Mouse (Mus musculus): Measurements from ENCODE around the gene Cog2.
A peak's percentile ranks its signal among the peaks of the same experiment; 100 is the strongest.

Cog2 gene

DNA sequence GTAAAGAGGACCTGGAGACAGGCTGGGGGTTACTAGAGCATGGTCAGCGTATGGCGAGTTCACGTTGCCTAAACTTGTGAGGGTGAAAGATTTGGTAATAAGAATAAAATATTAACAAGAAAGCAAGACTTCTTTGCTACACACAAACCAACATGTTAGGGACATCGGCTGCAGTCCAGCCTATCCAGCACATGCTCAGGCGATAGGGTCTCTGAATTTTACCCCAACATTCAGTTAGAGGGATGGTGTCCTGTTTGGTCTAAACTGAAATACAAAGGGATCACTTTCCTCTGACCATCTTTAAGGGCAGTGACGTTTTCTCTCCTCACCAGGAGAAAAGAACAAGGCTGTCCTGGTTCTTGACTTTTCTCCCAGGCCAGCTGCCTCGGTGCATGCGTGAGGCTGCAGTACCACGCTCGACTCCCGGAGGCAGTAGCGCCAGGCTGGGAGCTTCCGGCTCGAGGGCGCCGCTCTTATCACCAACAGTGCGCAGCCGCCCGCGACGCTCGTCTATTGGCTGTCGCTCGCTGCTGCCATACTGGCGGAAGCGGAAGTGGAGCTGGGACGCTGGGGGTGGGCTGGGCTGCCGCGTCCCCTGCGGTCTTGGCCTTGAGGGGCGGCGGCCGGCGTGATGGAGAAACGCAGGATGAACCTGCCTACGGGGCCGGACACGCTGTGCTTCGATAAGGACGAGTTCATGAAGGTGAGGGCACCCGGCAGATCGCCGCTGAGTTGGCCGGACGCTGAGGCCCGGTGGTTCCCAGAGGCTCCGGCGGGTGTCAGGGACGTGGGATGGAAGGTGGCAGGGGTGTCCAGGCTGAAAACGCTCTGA lies at the start of gene Cog2:
Gene Cog2 (plus strand): TSS at position 519 of the 832 bp plus-strand sequence.
- DNase-seq (ENCODE audit: inconsistent ontology term): peak; percentile 92

DNA sequence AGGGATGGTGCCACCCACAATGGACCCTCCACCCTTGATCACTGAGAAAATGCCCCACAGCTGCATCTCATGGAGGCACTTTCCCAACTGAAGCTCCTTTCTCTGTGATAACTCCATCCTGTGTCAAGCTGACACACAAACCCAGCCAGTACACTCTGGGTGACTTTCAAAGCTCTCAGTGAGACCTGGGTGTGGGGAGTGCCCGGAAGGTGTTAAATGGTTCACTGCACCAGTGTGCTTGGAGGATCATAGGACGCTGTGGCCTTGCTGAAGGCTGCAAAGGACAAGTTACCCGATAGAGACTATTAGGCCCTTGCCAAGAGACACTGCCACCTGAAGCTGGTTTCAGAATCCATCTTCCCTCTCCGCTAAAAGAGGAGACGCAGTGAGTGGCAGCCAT lies 44.9 kb upstream of the Cog2 start:
- DNase-seq (ENCODE audit: inconsistent ontology term): no peak

DNA sequence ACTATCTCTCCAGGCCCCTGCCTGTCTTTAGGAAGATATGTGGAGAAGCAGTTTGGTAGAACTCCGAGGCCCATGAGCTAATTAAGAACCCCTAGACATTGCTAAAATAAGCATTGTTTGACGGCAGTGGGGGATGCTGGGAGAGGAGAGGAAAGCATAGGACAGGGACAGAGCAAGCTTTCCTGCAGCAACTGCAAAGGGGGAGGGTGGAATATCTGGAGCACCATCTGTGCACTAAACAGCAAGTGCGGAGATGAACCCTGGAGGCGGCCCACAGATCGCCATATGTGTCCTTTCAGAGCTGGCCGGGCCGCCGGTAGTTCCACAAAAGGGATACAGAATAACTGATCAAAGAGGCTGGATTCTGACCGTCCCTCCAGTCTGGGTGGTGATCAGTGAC lies 43.9 kb upstream of the Cog2 start:
- no peak for DNase-seq (ENCODE audit: inconsistent ontology term)

DNA sequence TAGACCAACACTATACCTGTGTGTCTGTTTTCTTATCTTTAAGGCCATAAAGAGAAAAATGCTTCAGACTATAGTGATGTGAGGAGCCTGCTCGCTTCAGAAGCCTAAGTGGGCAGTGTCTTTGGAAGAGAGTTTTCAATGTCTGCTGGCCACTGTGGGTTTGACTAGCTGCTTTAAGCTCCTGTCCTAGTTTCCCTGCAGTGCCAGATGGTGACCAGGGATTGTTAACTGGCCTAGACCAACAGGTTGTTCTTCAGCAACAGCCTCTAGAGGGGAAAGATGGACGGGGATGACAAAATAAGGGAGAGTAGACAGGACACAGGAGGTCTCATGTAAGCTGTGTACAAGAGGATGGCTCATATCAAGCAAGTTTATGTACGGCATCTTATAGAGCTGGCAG lies 41.3 kb upstream of the Cog2 start:
- DNase-seq (ENCODE audit: inconsistent ontology term): no peak

DNA sequence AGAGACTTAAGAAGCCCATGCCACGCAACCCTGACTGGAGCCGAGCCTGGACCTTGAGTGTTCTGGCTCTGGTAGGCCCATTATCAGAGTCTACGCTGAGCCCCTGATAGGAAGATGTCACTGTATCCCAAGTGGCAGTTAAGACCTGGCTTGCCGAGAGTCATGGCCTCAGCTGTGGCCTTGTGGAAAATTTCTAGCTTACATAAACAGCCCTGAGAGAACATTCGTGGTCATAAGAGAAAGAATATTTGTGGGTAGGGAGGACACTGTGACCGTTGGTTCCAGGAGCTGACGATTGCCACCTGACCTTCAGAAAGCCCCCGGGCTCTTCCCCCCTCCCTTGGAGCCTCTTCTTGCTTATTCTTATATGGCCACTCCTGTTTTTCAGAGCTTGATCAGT lies 40.2 kb upstream of the Cog2 start:
- DNase-seq (ENCODE audit: inconsistent ontology term): no peak

DNA sequence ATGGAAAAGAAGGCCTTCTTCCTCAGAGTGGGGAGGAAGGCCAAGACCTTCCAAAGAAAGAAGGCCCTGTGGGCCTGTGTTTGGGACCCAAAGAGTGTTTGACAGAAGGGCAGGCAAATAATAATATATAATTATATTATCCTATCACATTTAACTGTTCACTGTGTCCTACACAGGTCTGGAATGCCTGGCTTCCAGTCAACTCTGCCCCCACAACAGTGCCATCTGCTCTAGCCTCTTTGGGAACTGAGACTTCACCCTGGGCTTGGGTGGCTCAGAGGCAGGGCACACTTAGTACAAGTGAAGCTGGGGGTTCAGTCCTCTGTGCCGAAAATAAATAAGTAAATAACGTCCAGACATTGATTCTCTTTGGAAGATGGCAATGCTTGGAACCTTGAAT lies 37.8 kb upstream of the Cog2 start:
- no peak for DNase-seq (ENCODE audit: inconsistent ontology term)

DNA sequence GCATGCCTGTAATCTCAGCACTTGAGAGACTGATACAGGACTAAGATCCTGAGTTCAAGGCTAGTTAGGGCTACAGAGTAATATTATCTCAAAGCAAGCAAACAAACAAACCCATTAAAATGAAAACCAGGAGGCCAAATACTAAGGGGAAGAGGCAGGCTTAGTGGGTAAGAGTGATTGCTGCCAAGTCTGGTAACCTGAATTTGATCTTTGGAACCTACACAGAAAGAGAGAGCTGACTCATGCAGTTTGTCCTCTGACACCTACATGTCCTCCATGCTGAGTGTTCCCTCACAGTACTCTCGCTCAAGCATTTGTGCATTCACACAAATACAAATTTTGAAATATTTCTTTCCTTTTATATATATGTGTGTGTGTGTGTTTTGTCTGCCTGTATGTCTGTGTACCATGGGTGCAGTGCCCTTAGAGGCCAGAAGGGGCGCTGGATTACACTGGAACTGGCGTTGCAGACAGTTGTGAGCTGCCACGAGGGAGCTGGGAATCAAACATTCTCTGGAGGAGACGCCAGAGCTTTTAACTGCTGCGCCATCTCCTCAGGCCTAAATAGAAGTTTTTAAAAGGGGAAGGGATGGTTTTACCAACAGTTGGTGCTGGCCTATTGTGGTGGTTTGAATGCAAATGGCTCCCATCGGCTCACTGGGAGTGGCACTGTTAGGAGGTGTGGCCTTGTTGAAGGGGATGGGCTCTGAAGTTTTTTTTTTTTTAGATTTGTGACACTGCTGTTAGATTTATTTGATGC lies 37.0 kb upstream of the Cog2 start:
- DNase-seq (ENCODE audit: inconsistent ontology term): no peak

DNA sequence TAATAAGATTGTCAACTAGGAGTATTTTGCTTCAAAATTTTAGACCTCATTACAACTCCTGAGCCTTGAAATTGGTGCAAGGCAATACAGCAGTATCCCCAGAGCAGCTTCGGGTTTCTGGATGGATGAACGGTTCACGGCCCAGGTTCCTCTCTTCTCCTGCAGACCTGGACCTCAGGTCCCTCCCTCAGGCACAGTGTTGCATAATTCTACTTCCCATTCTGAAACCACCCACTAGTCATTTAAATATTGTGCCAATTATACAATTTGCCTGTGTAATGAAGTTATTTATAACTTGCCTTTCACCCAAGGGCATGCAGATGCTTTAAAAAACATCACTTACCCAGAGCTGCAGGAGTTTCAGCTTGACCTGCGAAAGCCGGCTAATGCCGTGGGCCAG lies 31.3 kb upstream of the Cog2 start:
- DNase-seq (ENCODE audit: inconsistent ontology term): no peak

DNA sequence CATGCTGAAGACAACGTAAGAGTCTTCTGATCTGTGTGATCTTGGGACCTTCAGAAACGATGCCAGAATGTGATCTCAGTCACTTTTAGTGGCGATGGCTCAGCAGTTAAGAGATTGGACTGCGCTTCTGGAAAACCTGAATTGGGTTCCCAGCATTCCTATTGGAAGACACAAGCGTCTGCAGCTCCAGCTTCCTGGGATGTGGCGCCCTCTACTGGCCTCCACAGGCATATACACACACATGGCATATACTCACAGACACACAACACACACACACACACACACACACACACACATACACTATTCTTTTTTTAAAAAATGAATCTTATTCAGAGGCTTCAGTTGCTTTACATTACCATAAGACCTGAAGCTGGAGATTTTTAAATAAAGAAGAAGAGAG lies 30.8 kb upstream of the Cog2 start:
- DNase-seq (ENCODE audit: inconsistent ontology term): no peak

DNA sequence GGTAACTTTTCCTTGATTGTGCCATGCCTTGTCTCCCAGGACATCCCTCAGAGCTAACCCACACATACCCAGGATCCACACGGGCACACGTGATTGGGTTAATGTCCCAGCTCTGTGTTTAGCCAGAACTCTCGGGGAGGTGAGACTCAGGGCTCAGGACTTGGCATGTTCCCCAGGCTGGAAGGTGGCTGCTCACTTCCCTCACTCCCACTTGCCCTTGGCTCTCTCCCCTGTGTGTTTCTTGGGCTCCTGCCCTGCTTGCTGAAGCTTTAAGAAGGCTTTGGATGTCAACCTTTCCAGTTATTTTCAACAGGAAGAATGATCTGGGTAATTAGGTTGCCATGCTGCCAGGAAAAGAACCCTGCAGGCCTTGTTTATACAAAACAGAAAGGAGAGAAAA lies 26.2 kb upstream of the Cog2 start:
- DNase-seq (ENCODE audit: inconsistent ontology term): peak; percentile 48

DNA sequence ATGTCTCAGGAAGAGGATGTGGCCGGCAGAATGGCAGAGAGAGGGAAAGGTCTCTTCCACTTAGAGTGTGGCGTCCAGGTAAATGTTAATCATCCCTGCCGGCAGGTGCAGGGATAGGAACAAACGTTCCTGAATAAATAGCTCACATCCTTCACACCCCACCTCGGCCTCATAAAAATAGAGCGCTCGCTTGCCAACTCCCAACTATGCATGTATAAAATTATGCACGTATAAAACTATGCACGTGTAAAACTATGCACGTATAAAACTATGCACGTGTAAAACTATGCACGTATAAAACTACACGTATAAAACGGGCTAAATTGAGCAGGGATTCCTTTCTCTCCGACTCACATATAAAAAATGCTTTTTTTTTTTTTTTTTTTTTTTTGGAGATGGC lies 25.6 kb upstream of the Cog2 start:
- no peak for DNase-seq (ENCODE audit: inconsistent ontology term)

DNA sequence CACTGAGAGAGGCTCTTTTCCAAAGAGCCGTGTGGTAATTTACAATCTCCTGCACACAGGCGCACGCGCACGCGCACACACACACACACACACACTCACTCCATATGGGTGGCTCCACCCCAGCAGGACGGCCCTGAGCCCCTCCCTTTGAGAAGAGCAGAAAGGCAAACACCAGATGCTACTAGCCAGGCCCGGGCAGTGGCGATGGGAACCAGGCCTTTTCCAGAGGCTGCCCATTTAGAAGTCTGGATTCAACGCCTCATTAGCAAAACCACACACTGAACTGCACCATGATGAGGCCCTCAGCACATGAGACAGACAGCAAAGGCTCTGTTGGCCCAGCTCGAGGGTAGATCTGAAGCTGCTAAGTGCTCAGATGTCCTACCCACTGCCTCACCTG lies 24.9 kb upstream of the Cog2 start:
- DNase-seq (ENCODE audit: inconsistent ontology term): no peak

DNA sequence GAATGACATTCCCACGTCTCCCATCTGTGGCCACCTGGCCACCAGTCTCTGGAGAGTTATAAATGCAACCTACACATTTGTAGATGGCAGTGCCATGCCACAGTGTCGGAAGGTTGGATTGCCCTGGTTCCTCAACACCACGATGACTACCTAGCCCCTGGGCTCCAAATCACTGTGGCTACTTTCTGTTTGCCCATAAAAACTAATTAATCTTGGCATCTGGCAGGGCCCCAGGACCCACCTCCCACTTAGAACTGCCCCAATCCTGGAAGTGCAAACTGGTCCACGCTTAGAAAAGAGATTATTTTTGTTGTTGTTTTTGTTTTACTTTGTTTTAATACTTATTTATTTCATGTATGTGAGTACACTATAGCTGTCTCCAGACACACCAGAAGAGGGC lies 24.3 kb upstream of the Cog2 start:
- DNase-seq (ENCODE audit: inconsistent ontology term): no peak

DNA sequence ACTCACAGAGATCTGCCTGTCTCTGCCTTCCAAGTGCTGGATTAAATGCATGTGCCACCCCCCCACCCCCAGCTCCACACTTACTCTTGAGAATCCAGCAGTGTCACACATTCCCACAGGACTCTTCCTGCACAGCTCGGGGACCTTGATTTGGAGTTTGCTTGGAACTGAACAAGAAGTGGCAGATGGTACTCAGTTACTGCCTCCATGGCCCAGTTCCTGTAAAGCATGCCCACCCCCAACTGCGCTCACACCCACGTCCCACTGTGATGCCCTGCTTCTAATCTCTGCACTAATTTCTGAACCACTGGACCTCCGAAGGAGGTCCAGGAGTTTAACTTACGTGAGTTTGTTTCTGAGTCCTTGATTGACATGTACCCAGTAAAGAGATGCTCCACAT lies 23.7 kb upstream of the Cog2 start:
- no peak for DNase-seq (ENCODE audit: inconsistent ontology term)

DNA sequence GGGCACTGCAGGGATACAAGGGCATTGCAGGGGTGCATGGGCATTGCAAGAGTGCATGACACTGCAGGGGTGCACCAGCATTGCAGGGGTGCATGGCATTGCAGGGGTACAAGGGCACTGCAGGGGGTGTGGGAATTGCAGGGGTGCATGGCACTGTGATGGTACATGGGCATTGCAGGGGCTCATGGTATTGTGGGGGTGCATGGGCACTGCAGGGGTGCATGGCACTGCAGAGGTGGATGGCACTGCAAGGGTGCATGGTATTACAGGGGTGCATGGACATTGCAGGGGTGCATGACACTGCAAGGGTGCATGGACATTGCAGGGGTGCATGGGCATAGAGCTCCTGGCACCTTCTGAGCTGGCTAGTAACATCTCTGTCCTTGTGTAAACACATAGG lies 22.2 kb upstream of the Cog2 start:
- DNase-seq (ENCODE audit: inconsistent ontology term): no peak

DNA sequence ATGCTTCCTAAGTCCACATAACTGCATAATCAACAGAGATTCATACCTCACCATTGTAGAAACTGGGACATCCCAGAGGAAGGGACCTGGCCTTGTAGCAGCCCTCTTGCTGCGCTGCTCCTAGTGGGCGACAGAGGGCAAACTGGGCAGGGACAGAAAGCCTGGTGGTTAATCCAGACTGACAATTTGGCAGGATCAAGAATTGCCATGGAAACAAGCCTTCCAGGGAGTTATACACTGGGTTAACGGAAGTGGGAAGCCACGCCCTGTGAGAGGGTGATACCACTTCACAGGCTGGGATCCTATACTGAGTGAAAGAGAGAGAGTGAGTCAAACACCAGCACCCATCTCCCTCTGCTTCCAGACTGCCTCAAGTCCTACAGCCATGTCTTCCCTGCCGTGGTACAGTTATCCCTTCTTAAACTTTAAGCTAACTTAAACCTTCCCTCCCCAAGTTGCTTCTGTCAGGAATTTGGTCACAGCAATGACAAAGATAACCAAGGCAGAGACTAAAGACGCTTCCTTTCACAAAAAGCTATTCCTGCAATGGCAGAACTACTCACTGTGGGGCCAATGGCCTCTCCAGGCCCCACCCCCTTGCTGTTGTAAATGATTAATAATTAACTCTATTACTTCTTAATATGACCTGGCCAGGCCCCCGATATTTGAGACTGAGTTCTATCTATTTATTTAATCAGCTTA lies 21.2 kb upstream of the Cog2 start:
- DNase-seq (ENCODE audit: inconsistent ontology term): no peak

DNA sequence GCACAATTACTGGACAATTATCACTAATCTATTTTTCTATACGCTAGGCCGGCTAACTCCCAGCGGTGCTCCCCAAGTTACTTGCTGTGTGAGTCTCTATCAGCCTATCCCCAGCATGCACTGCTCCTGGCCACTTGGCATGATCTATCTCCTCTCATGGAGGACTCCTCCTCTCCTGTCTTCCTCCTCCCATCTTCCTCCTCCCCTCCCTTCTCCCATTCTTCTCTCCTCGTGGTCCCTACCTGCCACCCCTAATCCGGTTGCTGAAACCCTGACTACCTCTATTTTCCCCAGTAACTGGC lies 20.7 kb upstream of the Cog2 start:
- DNase-seq (ENCODE audit: inconsistent ontology term): no peak

DNA sequence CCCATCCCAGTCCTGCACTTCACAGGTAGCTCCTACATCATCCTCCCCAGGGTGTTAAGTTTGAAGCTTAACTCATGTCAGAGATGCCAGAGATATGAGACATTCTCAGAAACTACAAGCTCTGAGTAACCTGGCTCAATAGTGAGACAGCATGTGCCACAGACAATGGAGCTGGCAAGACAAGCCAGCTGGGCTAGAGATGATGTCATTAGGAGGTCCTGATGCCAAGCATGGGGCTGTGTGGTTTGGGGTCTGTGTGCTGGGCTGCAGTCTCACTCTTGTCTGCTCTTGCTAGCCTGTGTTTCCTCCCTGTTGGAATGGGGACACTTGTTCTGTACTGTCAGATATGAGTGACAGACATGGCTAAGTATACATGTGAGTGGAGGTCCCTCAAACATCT lies 14.9 kb upstream of the Cog2 start:
- DNase-seq (ENCODE audit: inconsistent ontology term): peak; percentile 17

DNA sequence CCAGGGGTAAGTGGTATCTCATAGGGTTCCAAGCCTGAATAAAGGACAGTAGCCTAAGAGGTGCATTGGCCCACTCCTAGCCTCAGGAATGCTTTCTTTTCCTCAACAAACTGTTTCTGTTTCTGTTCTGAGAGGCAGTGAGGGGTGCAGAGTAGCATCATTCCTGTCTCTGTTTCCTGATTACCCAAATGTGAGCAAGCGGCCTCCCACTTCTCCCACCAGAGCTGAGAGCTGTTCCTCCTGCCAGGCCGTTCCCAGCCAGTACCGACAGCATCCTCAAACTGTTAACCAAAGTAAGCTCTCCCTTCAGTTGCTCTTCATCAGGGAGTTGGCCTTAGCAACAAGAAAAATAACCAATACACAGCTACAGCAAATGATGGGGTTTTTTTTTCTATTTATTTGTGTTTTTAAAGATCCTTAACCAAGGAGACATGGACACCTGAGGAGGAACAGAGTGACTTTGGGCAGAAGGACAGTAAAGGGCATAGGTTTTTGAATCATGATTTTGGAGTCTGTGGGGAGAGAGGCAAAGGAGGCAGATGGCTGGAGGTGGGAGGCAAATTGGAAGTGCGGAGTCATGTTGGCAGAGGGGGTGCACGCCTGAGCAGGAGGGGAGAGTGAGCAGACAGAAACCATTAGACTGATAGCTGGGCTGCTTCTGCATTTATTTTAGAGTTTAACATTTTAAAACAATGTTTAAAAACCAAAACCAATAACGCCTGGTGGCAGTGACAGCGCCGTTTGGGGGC lies 12.8 kb upstream of the Cog2 start:
- DNase-seq (ENCODE audit: inconsistent ontology term): no peak

DNA sequence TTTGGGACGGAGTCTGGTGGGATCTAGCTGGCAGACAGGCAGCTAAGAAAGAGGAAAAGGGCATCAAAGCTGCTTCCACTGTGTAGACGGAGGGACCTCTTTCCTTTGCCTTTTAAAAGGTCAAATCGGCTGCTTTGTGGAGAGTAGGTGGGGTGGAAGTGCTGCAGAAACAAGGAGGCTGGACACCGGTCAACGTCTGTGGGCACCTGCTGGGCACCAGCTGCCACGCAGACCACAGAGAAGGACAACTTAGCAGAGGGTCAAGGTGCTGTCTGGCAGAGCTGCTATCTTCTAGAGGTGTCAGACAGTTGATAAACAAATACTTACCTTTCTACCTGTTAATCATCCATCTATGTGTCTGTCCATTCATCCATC lies 12.3 kb upstream of the Cog2 start:
- no peak for DNase-seq (ENCODE audit: inconsistent ontology term)

DNA sequence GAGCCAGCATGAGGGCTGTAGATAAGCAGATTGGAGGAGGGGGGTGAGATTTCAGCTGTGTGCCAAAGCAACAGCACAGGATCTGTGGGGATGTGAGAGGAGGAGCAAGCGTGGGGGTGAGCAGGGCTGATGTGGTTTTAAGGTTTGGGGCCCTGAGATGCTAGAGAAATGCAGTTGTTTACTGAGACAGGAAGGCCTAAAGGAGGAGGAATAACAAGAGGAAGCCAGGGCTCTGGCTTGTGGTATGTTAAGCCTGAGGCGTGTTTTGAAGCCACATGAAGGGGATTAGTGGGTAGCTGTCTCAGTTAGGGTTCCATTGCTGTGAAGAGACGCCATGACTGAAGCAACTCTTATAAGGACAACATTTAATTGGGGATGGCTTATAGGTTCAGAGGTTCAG lies 11.4 kb upstream of the Cog2 start:
- DNase-seq (ENCODE audit: inconsistent ontology term): no peak

DNA sequence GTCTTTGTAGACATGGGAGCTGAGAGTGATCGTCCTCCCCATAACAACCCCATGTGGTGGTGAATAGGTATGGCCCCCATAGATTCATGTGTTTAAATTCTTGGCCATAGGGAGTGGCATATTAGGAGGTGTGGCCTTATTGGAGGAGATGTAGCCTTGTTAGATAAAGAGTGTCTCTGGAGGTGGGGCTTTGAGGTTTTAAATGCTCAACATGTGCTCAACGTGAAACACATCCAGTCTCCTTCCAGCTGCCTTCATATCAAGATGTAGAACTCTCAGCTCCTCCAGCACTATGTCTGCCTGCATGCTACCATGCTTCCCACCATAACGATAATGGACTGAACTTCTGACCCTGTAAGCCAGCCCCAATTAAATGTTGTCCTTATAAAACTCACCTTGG lies 4.5 kb upstream of the Cog2 start:
- no peak for DNase-seq (ENCODE audit: inconsistent ontology term)

All from Muller cell, postnatal 12 days (primary cell).